Mouse (Mus musculus) embryonic facial prominence, embryonic 14.5 days (tissue): ENCODE results near the gene Hmcn1. TPM values are rescaled to one million over a fixed set of nuclear protein-coding genes. Genes with fewer than 3 reads are reported as not detected.

Source experiments
- ATAC-seq: fragments of 200-750 bp; cut with Nextera tagmentation; 2 replicates; pipeline ENCODE4 v1.8.0; 2017; ENCODE audit warnings: low read depth, moderate number of reproducible peaks, moderate TSS enrichment
- DNase-seq: peaks from one replicate; pipeline ENCODE4 v3.0.0-alpha.2; 2015; ENCODE audit warnings: low spot score
- H3K27ac ChIP-seq: fragments of 300-500 bp; sonication (generic); replicated peaks from 2 replicates; pipeline ENCODE4 v1.5.1; 2014; ENCODE audit warnings: low read depth, mild to moderate bottlenecking, low read length, moderate library complexity
- H3K27me3 ChIP-seq: fragments of 300-500 bp; sonication (generic); replicated peaks from 2 replicates; pipeline ENCODE4 v1.6.1; 2014; ENCODE audit warnings: low read length; ENCODE audit not compliant: control insufficient read depth, insufficient read depth
- H3K36me3 ChIP-seq: fragments of 300-500 bp; sonication (generic); 2 replicates; pipeline ENCODE4 v1.6.1; 2014; ENCODE audit warnings: low read length, mixed read lengths; ENCODE audit not compliant: control insufficient read depth, insufficient read depth
- H3K4me1 ChIP-seq: fragments of 300-500 bp; sonication (generic); 2 replicates; pipeline ENCODE4 v1.6.1; 2014; ENCODE audit warnings: antibody characterized with exemption, low read length; ENCODE audit not compliant: control insufficient read depth, insufficient read depth
- H3K4me2 ChIP-seq: fragments of 300-500 bp; sonication (generic); 2 replicates; pipeline ENCODE4 v1.6.1; 2014; ENCODE audit warnings: low read depth, mild to moderate bottlenecking, low read length, moderate library complexity, mixed read lengths
- H3K4me3 ChIP-seq: fragments of 300-500 bp; sonication (generic); 2 replicates; pipeline ENCODE4 v1.5.1; 2014; ENCODE audit warnings: low read depth, mild to moderate bottlenecking, low read length
- H3K9ac ChIP-seq: fragments of 300-500 bp; sonication (generic); 2 replicates; pipeline ENCODE4 v1.6.1; 2014; ENCODE audit warnings: low read depth, mild to moderate bottlenecking, low read length, moderate library complexity, mixed read lengths
- H3K9me3 ChIP-seq: fragments of 300-500 bp; sonication (generic); 2 replicates; pipeline ENCODE4 v1.6.1; 2016; ENCODE audit warnings: low read length; ENCODE audit not compliant: control insufficient read depth
- WGBS: fragments of 180-500 bp; shearing (Covaris S2); extraction: QIAGEN DNeasy Blood & Tissue Kit; methylation state at CpG from one replicate; pipeline ENCODE4 v1.1.7; 2014; 5-methylcytosine and 5-hydroxymethylcytosine counted together
- polyA plus RNA-seq: library from polyadenylated mRNA; unstranded; fragments of >200 nt; fragmentation: Nextera tagmentation; extraction: Ambion mirVana; gene quantifications from 2 replicates; pipeline ENCODE4 v1.2.1, GENCODE M21; 2014

Hmcn1 gene
- polyA plus RNA-seq, 1 experiment from 2014 or later, result 30.7 TPM

DNA sequence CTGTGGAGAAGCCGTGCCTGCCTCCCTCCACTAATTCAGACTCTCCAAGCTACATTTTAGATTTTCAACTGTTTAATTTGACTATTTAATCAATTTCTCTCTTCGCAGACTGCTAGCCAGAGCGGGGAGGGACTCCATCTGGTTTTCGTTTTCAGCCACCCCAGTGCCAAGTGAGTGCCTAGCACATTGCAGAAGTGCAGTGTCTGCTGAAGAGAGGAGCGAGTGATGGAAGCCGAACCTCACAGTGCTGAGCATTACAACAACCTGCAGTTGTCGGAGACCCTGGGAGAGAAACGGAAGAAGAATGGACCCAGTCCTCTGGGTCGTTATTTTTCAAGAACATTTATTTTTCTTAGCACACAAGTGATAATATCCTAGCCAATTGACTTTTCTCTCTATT is 59.6 kb downstream of the Hmcn1 start:
- Histone ChIP-seq H3K36me3 (no peaks in the 10 kb centered on the region), H3K27ac (peak overlapping the region; percentile 46; the same call in 1 of the 2 replicates), H3K4me2 (peak overlapping the region; percentile 46), H3K4me3 (peak overlapping the region; percentile 19), H3K4me1 (peaks cover 9% of the 10 kb centered on the region), H3K9me3 (no peaks in the 10 kb centered on the region), H3K9ac (0 out of 2 replicates have a peak overlapping the region, but pooled peaks have one; percentile 5), H3K27me3 (no peaks in the 10 kb centered on the region)
- peak; percentile 82 for DNase-seq
- 0 out of 2 replicates have a peak, but pooled peaks have one; percentile 50 for ATAC-seq
- 27% methylated on average over 9 of the region's 9 CpGs for WGBS

DNA sequence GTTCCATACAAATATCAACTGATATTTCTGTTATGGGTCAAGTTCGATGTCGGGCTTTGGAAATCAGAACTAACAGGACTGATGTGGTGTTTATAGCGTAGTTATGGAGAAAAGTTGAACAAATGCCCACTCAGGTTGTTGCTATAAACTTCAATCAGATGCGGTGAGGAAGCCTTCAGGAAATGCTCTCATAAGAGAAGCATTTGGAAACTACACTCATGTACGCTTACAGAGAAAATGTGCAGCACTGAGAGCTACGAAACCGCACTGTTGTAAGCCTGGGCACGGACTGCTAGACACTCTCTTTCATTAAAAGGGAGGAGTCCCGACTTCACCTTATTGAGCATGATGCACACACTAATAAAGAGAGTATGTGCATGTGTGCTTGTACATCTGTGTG is 72.4 kb downstream of the Hmcn1 start:
- DNase-seq (no peak), ATAC-seq (no peak)
- H3K4me1 ChIP-seq, result no peaks in the 10 kb centered on the region
- H3K27me3 ChIP-seq, result no peaks in the 10 kb centered on the region
- H3K9ac ChIP-seq, result no peak overlapping the region
- no peak overlapping the region for H3K27ac ChIP-seq
- WGBS, result 75% methylated on average over 9 of the region's 9 CpGs
- H3K4me3 ChIP-seq, result no peak overlapping the region
- no peak overlapping the region for H3K4me2 ChIP-seq
- no peaks in the 10 kb centered on the region for H3K36me3 ChIP-seq
- no peaks in the 10 kb centered on the region for H3K9me3 ChIP-seq

DNA sequence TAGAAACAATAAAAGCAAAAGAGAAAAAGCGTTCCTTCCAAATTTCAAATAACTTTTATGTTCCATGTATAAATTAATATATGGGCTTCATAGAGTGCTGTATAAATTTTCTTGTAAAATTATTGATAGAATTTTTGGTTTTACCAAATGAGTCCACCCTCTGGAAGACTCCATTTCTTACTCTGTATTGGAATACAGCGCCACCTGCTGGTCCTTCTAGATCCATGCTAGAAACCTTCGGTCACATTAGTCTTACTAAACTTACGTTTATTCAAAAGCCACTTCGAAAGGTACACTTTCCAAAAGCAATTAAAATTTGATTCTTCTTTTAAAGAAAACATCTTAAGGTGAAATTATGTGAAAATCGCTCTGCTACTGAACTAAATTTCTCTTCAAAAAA is 73.0 kb downstream of the Hmcn1 start:
- H3K4me2 ChIP-seq, result no peak overlapping the region
- H3K4me3 ChIP-seq, result no peak overlapping the region
- no peak for ATAC-seq
- 51% methylated on average over 6 of the region's 6 CpGs for WGBS
- H3K27me3 ChIP-seq, result no peaks in the 10 kb centered on the region
- peak; percentile 85 for DNase-seq
- peaks cover under 1% of the 10 kb centered on the region for H3K4me1 ChIP-seq
- no peaks in the 10 kb centered on the region for H3K36me3 ChIP-seq
- no peaks in the 10 kb centered on the region for H3K9me3 ChIP-seq
- H3K9ac ChIP-seq, result no peak overlapping the region
- H3K27ac ChIP-seq, result no peak overlapping the region

DNA sequence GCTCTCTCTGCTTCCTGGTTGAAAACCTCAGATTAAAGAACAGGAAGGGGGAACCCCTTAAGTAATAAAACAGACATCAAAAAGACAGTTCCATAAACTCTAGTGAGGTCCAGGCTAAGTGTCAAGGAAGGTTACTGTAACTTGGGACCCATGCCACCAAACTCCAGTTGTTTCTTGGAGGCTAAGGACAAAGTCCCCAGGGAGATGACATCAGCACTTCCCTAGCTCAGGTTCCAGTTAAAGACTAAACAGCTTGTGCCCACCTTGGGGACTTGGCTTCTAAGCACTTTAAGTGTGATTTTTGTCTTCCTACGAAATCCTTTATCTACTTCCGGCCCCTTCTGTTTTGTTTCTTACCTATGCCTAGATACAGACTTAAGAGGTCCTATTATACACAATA is 78.3 kb downstream of the Hmcn1 start:
- WGBS, result 64% methylated on average over 2 of the region's 2 CpGs

GRCm38 (mm10) chr1:150913586-150914136 is 79.6 kb downstream of the Hmcn1 start:
- Histone ChIP-seq H3K4me2 (no peak overlapping the region), H3K36me3 (no peaks in the 10 kb centered on the region), H3K4me1 (peaks cover 7% of the 10 kb centered on the region), H3K4me3 (no peak overlapping the region), H3K9me3 (no peaks in the 10 kb centered on the region), H3K27me3 (no peaks in the 10 kb centered on the region), H3K9ac (no peak overlapping the region), H3K27ac (no peak overlapping the region)
- 77% methylated on average over 5 of the region's 5 CpGs for WGBS
- ATAC-seq, result no peak
- DNase-seq, result no peak

More for the DNA sequence above, 78.3 kb downstream of the Hmcn1 start:
- H3K27me3 ChIP-seq, result no peaks in the 10 kb centered on the region
- no peaks in the 10 kb centered on the region for H3K36me3 ChIP-seq
- DNase-seq (peak; percentile 68), ATAC-seq (no peak)
- no peak overlapping the region for H3K4me3 ChIP-seq
- H3K4me1 ChIP-seq, result peaks cover 7% of the 10 kb centered on the region
- H3K9me3 ChIP-seq, result no peaks in the 10 kb centered on the region
- no peak overlapping the region for H3K27ac ChIP-seq
- no peak overlapping the region for H3K9ac ChIP-seq
- no peak overlapping the region for H3K4me2 ChIP-seq

DNA sequence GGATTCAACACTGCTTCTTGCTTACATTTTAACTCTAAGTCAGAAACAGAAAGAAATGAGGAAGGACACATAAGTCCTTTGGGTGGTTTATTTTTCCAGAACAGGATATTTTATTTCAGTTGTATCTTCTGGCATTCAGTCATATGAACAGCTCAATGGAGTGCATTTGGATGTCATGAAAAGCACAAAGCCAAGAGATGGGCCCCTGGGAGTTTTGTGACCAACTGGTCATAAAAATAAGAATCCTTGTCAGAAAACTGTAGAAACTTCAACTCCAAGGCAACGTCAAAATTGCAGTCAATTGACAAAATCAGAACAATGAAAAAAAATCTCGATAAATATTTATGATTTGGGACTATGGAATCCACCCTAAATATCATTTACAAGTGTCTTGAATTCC is 83.6 kb downstream of the Hmcn1 start:
- ATAC-seq (no peak), DNase-seq (no peak)
- Histone ChIP-seq H3K9me3 (no peaks in the 10 kb centered on the region), H3K4me1 (peaks cover 4% of the 10 kb centered on the region), H3K4me2 (no peak overlapping the region), H3K36me3 (no peaks in the 10 kb centered on the region), H3K9ac (no peak overlapping the region), H3K27me3 (no peaks in the 10 kb centered on the region), H3K4me3 (no peak overlapping the region), H3K27ac (no peak overlapping the region)
- 85% methylated on average over 2 of the region's 2 CpGs for WGBS

DNA sequence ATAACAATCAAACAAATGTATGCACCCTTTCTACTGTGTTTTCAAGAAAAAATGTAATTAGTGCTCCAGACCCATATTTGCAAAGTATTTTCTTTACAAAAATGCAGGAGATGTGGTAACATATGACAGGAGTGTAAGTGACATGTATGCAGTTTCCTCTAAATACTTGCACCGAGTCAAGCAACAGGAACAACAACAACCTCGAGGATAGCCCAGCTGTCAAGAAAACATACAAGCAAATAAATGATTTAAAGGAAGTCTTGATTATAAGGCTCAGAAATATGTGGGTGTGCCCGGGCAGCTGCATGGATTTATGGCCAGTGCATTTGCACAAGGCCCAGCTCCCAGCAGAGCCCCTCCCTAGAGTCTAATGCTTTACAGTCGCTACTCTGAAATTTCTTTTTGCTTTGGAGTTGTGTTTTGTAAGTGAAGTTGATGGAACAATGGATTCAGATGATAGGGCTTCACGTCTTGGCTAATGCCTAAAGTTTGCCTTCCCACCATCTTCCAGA is 99.5 kb downstream of the Hmcn1 start:
- DNase-seq, result no peak
- no peaks in the 10 kb centered on the region for H3K4me1 ChIP-seq

DNA sequence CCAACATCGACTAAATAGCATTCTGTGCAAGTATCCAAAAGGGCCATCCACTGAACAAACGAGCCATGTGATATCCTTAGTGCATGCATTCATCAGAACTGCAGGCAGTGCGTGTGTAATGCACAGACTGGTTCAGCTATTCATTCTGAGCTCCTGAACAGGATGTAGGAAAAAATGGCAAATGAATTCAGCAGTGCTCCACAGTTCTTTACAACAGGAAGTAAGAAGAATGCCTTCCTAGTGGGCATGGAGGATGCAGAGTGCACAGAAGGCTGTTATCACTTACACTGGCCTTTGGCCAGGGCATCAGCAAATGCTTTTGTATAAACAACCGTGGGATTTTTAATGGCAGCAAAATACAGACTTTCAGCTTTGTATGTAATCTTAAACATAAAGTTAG is 103.2 kb downstream of the Hmcn1 start:
- Histone ChIP-seq H3K4me3 (no peak overlapping the region), H3K27ac (no peak overlapping the region), H3K4me2 (no peak overlapping the region), H3K9ac (no peak overlapping the region), H3K27me3 (no peaks in the 10 kb centered on the region), H3K9me3 (no peaks in the 10 kb centered on the region), H3K4me1 (no peaks in the 10 kb centered on the region), H3K36me3 (no peaks in the 10 kb centered on the region)
- DNase-seq (no peak), ATAC-seq (no peak)
- 81% methylated on average over 4 of the region's 4 CpGs for WGBS

More for the DNA sequence above, 99.5 kb downstream of the Hmcn1 start:
- H3K4me3 ChIP-seq, result no peak overlapping the region
- H3K9me3 ChIP-seq, result no peaks in the 10 kb centered on the region
- H3K27ac ChIP-seq, result no peak overlapping the region
- 63% methylated on average over 5 of the region's 5 CpGs for WGBS
- H3K36me3 ChIP-seq, result no peaks in the 10 kb centered on the region
- no peak overlapping the region for H3K9ac ChIP-seq
- no peak for ATAC-seq
- no peak overlapping the region for H3K4me2 ChIP-seq
- H3K27me3 ChIP-seq, result no peaks in the 10 kb centered on the region

DNA sequence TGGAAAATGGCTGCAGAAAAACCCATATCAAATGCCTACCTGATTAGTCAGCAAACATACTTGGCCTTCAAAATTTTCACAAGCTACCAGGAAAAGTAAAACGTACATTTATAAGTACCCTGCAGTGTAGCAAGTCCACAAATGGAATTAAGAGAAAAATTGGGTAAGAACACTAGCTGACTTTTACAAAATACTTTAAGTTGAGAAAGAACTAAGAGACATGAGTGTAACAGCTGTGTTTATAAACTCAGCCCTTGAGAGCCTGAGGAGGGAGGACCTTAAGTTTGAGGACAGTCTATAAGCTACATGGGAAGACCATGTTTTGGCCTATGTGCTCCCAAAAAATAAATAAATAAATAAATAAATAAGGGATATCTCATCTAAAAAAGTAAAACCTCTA is 107.0 kb downstream of the Hmcn1 start:
- Histone ChIP-seq H3K9me3 (no peaks in the 10 kb centered on the region), H3K27ac (no peak overlapping the region), H3K4me3 (no peak overlapping the region), H3K4me2 (no peak overlapping the region), H3K9ac (no peak overlapping the region), H3K4me1 (no peaks in the 10 kb centered on the region), H3K27me3 (no peaks in the 10 kb centered on the region), H3K36me3 (no peaks in the 10 kb centered on the region)
- 70% methylated on average over 1 of the region's 1 CpGs for WGBS
- DNase-seq (no peak), ATAC-seq (no peak)
